Mouse (Mus musculus) right cerebral cortex, adult 2 months (tissue): ENCODE results near the gene Gpr156.
"Not testable (repeated sequence)": the region's sequence is repeated elsewhere in the genome, so short reads cannot be mapped to it uniquely, and the experiment has no call there.

Experiments used
- DNase-seq, 2 experiments: peaks; one replicate each; pipeline ENCODE4 v3.0.0; 2021 to 2022; ENCODE audit warnings: low spot score in 2 of 2

Gpr156 gene

GRCm38 (mm10) chr16:37999762-38000161 is 83.5 kb downstream of the Gpr156 start:
- DNase-seq = no peak

DNA sequence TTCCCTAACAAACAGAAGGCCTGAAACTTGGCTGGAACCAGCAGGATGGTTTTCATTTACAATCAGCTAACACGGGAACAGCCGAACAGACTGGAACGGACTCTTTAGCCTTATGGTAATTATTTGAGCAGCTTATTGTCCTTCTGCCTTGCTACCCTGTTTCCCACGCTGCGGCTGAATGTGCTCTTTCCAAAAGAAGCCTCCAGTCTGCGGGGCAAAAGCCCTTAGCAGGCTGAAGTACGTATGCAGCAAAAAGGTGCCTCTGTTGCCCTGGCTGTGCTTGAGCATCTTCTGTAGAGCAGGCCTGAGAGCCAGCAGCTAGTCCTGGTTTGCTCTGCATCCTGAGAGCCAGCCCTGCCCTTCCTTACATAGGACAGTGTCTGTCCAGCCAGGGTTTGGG is 83.9 kb downstream of the Gpr156 start:
- DNase-seq = no peak

GRCm38 (mm10) chr16:38001766-38002165 is 85.5 kb downstream of the Gpr156 start:
- no peak for DNase-seq

DNA sequence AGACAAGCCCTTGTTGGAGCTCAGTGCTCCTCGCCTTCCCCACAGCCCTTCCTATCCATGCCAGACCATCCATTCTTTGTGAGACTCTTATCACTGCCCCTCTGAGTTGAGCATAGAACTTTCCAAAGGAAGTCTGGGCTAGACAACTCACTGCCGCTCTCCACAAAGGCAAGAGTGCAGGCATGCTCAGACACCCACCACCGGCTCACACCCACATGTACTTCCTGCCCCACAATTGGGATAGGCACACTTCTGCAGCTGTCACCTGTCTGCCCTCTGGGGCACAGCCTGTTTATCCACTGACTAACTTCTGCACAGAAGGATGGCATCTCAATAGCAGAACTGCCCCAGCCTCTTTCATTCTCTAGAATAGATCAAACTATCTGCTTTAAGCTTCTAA is 86.2 kb downstream of the Gpr156 start:
- no peak for DNase-seq

- DNase-seq = no peak
These were observed 88.3 kb downstream of the Gpr156 start for GRCm38 (mm10) chr16:38004486-38005020.

- no peak for DNase-seq
These were observed 89.2 kb downstream of the Gpr156 start for GRCm38 (mm10) chr16:38005471-38005870.

GRCm38 (mm10) chr16:38008371-38008770 is 92.1 kb downstream of the Gpr156 start:
- DNase-seq = no peak

DNA sequence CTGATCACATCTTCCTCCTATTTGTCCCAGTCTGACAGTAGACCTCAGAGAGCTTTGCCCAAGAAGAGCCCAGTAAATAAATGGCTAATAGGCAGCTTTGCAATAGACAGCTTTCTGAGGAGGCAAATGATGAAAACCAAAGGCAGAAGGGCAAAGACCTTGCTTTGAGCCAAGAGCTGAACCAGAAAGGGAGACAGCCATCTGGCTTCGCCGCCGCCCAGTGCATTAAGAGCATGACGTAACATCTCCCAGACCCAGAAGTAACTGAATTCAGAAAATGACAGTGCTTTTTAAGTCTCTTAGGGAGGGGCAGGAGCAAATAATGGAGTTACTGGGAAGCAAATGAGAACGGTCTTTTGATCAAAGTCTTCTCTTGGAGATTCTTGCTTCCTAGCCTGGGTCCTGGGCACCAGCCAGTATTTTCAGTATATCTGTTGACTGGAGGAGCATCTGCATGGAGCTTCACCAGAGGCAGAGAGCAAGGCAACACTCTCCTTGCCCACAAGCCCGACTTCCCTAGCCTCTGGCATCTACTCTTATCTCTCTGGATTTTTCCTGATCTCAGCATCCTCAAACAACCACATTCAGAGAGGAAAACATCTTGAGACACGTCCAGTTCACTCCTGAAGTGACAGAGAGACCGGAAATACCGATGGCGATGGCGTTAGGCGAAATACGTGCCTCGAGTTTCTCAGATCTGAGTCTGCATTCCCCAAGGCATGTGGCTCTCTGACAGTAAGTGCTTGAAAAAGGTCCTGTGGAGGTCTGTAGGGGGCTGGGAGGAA is 92.9 kb downstream of the Gpr156 start:
- no peak for DNase-seq

GRCm38 (mm10) chr16:38011486-38011885 is 95.2 kb downstream of the Gpr156 start:
- no peak for DNase-seq

DNA sequence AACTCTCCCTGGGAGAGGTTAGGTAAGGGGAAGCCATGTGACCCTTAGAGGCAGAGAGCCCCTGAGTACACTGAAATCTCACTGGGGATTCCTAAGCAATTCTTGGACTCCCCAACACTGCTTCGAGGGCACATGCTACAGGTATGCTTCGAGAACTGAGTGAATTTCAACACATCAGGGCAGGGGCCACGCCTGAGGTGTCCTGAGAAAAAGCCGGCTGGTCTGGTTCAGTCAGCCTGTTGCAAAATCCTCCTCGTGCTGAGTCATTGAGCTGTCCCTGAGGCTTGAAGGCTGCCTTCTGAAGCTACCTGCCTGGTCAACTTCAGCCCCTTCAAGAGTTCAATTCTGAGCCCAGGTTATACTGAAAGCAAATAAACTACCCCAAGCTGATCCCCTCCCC is 96.1 kb downstream of the Gpr156 start:
- DNase-seq = no peak

DNA sequence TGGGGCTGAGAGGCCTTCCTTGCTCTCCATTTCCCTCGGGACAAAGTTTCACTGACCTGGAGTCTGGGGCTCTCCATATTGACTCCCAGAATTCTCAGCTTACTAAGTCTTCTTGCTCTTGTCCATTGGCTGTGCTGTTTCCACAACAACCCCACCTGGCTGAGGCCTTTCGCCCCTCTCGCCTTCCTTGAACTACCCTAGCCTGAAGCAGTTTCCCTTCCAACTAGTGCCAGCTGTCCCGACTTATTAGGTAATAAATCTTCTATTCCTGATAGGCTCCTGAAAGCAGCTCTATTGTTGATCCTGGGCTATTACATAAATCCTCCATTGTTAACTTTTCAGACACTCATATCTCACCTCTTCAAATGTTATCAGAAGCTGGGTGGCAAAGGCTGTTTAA is 96.6 kb downstream of the Gpr156 start:
- DNase-seq = no peak

- DNase-seq = no peak
These were observed 98.7 kb downstream of the Gpr156 start for GRCm38 (mm10) chr16:38014951-38015350.

DNA sequence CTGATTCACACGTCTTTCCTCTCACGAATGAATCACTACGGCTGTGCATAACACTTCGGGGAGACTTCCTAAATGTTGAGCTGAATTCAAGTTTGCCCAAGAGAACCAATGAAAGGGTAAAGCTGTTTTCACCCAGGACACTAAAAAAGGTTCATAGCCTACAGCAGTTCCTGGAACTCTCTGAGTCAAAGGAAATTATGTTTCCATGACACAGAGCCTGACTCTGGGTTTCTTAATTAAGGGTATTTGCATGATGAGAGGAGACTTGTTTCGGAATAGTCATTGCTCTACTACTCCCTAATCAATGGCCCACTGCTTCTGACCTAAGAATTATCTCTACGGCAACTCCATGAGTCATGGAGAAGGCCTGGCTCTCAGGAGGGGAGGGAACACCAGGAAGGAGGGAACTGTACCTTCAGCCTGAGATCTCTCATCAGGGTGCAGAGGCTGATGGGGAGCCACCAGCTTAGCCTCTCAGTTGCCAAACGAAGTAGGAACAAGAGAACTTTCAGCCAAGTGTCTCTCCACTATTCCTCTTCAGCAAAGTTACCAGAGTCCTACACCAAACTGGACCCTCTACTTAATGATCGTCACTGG is 100.7 kb downstream of the Gpr156 start:
- DNase-seq = no peak

DNA sequence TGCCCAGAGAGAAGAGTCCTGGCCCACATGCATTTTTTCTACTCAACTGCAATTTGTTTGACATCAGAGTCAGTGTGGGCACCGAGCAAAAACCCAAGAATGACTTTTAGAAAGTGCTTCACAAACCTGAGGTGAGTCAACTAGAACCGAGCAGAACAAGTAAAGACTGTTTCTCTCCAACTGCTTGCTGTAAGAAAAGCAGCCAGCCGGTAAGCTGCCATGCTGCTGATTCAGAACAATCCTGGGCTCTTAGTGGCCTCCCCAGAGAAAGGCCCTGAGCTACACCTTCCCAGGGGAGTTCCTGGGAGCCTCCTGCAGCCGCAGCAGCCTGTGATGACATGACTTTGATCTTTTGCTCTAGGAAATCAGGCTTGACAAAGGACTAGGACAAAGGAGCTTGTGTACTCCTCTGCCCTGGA is 101.7 kb downstream of the Gpr156 start:
- no peak for DNase-seq

DNA sequence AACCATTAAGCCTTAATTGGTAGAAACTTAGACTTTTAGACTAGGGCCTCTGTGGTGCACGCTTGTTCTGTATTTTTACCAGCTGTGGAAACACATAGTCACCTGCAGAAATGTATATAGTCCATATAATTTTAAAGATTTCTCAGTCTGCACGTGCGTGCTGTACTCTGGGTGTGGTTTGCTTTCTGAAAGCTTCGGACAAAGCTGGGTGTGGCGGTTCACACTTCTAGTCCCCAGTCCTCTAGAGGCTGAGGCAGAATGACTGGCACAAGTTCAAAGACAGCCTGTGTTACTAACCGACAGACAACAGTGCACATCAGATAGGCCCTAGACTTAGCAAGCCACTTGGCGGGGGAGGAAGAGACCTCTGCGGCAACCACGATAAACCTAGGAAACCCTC is 116.3 kb downstream of the Gpr156 start:
- DNase-seq = no peak

- no peak for DNase-seq
These were observed 116.8 kb downstream of the Gpr156 start for GRCm38 (mm10) chr16:38033071-38033470.

DNA sequence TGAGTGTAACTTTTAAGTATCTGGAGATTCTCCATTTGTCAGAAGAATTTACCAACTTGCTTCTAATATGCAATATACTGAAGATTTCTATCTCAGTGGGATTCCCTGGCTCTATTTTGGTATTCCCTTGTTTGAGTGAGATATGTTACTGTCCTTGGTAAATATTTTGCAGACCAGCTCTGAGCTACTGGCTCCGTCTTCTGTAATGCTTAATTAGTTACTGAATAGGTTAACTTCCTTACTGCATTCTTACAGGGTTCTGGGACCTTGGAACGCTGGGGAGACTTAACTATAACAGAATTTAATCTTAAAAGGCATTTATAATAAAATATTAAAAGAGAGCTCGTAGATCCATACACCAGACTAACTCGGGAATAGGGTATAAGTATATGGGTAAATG is 121.8 kb downstream of the Gpr156 start:
- not testable (repeated sequence) for DNase-seq

DNA sequence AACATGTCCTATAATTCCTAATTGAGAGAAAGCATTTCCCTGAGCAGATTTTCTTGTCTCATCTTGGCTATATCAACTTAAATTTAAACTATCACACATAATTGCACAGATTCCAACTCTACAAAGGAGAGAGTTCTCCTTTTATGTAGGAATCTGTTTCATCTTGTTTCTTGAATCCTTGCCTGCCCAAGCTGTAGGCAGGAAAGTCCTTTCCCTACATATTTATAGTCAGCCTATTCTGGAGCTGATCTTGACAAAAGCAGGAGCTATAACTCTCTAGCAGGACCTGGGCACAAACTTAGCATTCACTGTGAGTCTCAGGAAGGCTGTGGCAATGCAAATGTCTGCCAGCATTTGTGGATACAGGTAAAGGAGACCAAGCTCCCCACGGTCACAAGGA is 125.9 kb downstream of the Gpr156 start:
- no peak for DNase-seq

- DNase-seq = peak; percentile 15 to 17
These were observed 128.3 kb downstream of the Gpr156 start for GRCm38 (mm10) chr16:38044551-38044950.

- peak; percentile 13 to 33 for DNase-seq
These were observed 131.7 kb downstream of the Gpr156 start for GRCm38 (mm10) chr16:38047781-38048558.
